Mouse (Mus musculus): Measurements from ENCODE around the gene Ccdc170. TPM values are rescaled to one million over a fixed set of nuclear protein-coding genes. Genes with fewer than 3 reads are reported as not detected.
"Not testable (repeated sequence)": the region's sequence is repeated elsewhere in the genome, so short reads cannot be mapped to it uniquely, and the experiment has no call there.

Gene Ccdc170
- polyA plus RNA-seq, 1 experiment from 2014 or later, result 0.05 TPM

DNA sequence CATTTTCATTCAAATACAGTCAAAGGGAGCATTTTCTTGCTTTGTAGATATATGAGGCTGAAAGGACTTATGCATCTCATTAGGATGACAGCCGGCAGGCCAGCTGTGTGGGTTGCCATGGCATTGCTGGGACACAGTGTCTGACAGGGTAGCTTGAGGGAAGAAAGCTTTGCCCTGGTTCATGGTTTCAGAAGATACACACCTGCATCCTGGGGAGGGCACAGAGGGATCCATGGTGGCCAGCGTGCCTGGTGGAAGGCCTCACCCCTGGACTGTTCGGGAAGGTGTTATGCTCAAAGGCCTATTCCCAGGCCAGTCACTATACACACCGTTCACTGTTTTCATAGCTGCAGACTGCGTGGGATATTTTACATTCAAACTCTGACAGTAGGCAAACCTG is 99.6 kb downstream of the Ccdc170 start:
- Histone ChIP-seq H3K4me3 (no peak overlapping the region), H3K9me3 (no peaks in the 10 kb centered on the region), H3K9ac (replicated peaks) (no peak overlapping the region), H3K27me3 (no peaks in the 10 kb centered on the region), H3K4me2 (replicated peaks) (no peak overlapping the region), H3K27ac (replicated peaks) (no peak overlapping the region), H3K36me3 (no peaks in the 10 kb centered on the region), H3K4me1 (0 out of 2 replicates have a peak, but pooled peaks cover 3% of the 10 kb centered on the region)
- ATAC-seq (ENCODE audit: low FRiP score, low read depth), result peak; percentile 86
- WGBS, result 82% methylated on average over 5 of the region's 5 CpGs

DNA sequence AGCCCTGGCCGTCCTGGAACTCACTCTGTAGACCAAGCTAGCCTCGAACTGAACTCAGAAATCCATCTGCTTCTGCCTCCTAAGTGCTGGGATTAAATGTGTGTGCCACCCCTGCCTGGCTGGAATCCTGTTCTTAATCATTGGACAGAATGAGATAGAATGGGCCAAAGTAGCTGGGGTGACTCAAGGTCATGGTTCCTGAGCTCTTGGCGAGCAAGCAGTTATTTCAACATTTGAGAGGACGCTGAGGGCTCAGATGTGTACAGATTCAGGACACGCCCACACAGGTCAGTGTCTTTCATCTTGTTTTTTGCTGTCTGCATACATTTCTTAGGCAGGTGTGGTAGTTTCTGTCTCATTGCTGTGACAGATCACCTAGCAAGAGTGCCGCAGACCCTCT is 104.4 kb downstream of the Ccdc170 start:
- no peaks in the 10 kb centered on the region for H3K36me3 ChIP-seq
- H3K27me3 ChIP-seq, result no peaks in the 10 kb centered on the region
- H3K9ac ChIP-seq (replicated peaks), result no peak overlapping the region
- 87% methylated on average over 6 of the region's 6 CpGs for WGBS
- no peak overlapping the region for H3K4me3 ChIP-seq
- H3K9me3 ChIP-seq, result no peaks in the 10 kb centered on the region
- H3K27ac ChIP-seq (replicated peaks), result no peak overlapping the region
- ATAC-seq (ENCODE audit: low FRiP score, low read depth), result no peak
- H3K4me2 ChIP-seq (replicated peaks), result no peak overlapping the region
- H3K4me1 ChIP-seq, result no peaks in the 10 kb centered on the region

DNA sequence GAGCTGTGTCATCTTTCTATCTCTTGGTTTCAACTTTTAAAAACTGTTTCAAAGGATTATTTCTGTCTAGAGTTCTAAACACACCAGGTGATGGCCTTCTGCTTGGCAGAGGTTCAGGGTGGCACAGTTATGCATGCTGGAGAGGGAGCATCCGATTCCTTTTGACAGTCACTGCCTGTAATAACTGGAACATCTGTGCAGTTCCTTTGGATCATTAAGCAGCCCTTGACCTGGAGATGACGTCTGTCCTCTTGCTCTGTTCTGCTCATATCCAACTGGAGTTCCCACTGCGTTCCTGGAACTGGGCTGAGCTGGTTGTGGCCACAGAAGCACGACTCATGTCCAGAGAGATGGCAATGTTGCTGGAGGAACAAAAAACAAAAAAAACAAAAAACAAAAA is 107.3 kb downstream of the Ccdc170 start:
- ATAC-seq (ENCODE audit: low FRiP score, low read depth), result no peak
- H3K4me3 ChIP-seq, result no peak overlapping the region
- 83% methylated on average over 4 of the region's 4 CpGs for WGBS
- no peaks in the 10 kb centered on the region for H3K36me3 ChIP-seq
- no peak overlapping the region for H3K4me2 ChIP-seq (replicated peaks)
- H3K27me3 ChIP-seq, result no peaks in the 10 kb centered on the region
- no peak overlapping the region for H3K9ac ChIP-seq (replicated peaks)
- no peaks in the 10 kb centered on the region for H3K4me1 ChIP-seq
- H3K27ac ChIP-seq (replicated peaks), result no peak overlapping the region
- H3K9me3 ChIP-seq, result no peaks in the 10 kb centered on the region

DNA sequence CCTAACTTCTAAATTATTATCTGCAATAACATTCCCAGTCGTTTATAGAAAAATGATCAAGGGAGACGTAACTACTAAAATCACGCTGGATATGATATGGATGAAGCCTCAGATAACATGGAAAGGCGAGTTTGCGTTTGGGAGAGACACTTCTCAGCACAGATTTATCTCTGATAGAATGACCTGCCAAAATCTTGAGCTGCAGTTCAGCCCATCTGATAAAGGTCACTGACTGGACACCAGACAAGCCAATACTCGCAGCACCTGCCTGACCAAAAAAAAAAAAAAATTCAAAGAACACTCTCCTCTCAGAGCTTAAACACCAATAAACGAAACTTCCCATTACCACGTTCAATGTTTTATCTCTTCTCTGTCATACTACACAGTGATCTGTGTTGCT is 108.7 kb downstream of the Ccdc170 start:
- no peaks in the 10 kb centered on the region for H3K36me3 ChIP-seq
- H3K4me1 ChIP-seq, result no peaks in the 10 kb centered on the region
- H3K27me3 ChIP-seq, result no peaks in the 10 kb centered on the region
- no peak overlapping the region for H3K4me3 ChIP-seq
- no peaks in the 10 kb centered on the region for H3K9me3 ChIP-seq
- no peak overlapping the region for H3K9ac ChIP-seq (replicated peaks)
- WGBS, result 89% methylated on average over 8 of the region's 8 CpGs
- no peak for ATAC-seq (ENCODE audit: low FRiP score, low read depth)
- H3K27ac ChIP-seq (replicated peaks), result no peak overlapping the region
- H3K4me2 ChIP-seq (replicated peaks), result no peak overlapping the region

DNA sequence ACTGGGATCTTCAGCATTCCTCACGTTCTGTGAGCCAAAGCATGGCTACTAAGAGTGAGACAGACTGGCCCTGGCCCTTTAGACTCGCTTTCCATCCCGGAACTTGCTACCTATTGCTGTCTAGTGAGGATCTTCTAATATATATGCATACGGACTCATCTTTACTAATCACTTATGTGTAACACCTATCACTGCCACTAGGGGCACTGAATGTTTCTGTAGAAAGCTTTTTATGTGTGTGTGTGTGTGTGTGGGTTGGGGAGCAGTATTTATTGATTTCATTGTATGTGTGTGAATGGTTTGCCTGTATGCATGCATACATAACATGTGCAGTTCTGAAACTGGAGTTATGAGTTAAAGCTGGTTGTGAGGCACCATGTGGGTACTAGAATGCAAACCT is 111.5 kb downstream of the Ccdc170 start:
- Histone ChIP-seq H3K27ac (replicated peaks) (no peak overlapping the region), H3K36me3 (no peaks in the 10 kb centered on the region), H3K27me3 (no peaks in the 10 kb centered on the region), H3K9me3 (no peaks in the 10 kb centered on the region), H3K4me2 (replicated peaks) (no peak overlapping the region), H3K4me3 (no peak overlapping the region), H3K9ac (replicated peaks) (no peak overlapping the region), H3K4me1 (no peaks in the 10 kb centered on the region)
- WGBS, result 66% methylated on average over 4 of the region's 4 CpGs
- ATAC-seq (ENCODE audit: low FRiP score, low read depth), result no peak

DNA sequence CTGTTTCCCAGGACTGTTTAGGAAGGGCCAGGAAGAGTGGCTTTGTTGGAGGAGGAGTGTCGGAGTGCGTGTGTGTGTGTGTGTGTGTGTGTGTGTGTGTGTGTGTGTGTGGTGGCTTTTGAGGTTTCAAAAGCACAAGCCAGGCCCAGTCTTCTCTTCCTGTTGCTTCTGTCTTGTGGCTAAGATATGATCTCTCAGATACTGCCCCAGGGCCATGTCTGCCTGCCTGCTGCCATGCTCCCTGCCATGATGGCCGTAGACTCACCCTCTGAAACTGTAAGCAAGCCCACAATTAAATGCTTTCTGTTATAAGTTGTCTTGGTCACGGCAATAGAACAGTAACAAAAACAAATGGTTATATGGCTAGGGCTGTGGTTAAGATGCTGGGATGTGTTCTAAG is 114.9 kb downstream of the Ccdc170 start:
- Histone ChIP-seq H3K4me2 (replicated peaks) (no peak overlapping the region), H3K4me3 (no peak overlapping the region), H3K9ac (replicated peaks) (no peak overlapping the region), H3K36me3 (no peaks in the 10 kb centered on the region), H3K27me3 (no peaks in the 10 kb centered on the region), H3K27ac (replicated peaks) (no peak overlapping the region), H3K9me3 (no peaks in the 10 kb centered on the region), H3K4me1 (no peaks in the 10 kb centered on the region)
- WGBS, result 88% methylated on average over 4 of the region's 4 CpGs
- ATAC-seq (ENCODE audit: low FRiP score, low read depth), result no peak

DNA sequence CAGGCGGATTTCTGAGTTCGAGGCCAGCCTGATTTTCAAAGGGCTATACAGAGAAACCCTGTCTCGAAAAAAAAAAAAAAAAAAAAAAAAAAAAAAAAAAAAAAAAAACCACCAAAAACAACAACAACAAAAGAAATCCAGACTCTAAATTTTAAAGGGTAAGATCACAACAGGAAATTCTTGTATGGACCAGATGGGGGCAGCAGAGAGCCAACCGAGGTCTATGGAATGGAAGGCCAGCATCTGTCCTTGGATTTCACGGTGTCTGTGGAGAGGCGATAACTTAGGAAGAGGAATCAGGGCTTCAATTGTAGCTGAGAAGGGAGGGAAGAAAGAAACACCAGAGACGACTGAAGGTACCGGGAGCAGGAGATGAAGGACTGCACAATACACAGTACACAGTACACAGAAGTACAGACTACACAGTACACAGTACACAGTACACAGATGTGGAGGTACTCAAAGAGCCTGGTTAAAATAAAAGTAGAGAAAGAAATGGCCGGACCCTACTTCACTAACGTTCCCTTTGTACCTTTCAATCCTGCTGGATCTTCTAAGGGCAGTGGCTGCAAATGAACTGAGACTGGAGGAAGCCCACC is 116.0 kb downstream of the Ccdc170 start:
- H3K9ac ChIP-seq (replicated peaks), result no peak overlapping the region
- H3K4me3 ChIP-seq, result no peak overlapping the region
- H3K4me2 ChIP-seq (replicated peaks), result no peak overlapping the region
- H3K9me3 ChIP-seq, result no peaks in the 10 kb centered on the region
- H3K4me1 ChIP-seq, result no peaks in the 10 kb centered on the region
- H3K27ac ChIP-seq (replicated peaks), result no peak overlapping the region
- no peak; the same call in 1 of the 2 replicates for ATAC-seq (ENCODE audit: low FRiP score, low read depth)
- no peaks in the 10 kb centered on the region for H3K36me3 ChIP-seq
- WGBS, result 69% methylated on average over 10 of the region's 10 CpGs
- H3K27me3 ChIP-seq, result no peaks in the 10 kb centered on the region

DNA sequence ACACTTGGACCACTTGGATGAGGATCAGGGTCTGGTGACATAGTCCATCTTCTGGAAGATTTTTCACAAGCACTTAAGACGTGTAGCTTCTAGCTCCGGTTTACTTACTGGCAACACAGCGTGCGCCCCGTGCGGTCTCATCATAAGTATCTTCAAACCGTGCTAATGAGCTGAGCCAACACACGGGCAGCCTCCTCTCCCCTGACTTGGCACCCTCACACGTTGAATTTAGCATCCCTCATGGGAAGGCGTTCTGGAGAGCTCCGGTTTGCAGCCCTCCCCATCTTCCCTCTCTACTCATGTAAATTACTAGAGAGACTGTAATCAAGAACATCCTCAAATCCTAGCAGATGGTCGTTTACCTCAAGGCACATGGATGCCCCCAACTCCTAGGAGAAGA is 116.6 kb downstream of the Ccdc170 start:
- Histone ChIP-seq H3K27ac (replicated peaks) (no peak overlapping the region), H3K4me3 (no peak overlapping the region), H3K9me3 (no peaks in the 10 kb centered on the region), H3K9ac (replicated peaks) (no peak overlapping the region), H3K4me2 (replicated peaks) (no peak overlapping the region), H3K4me1 (no peaks in the 10 kb centered on the region), H3K27me3 (no peaks in the 10 kb centered on the region), H3K36me3 (no peaks in the 10 kb centered on the region)
- ATAC-seq (ENCODE audit: low FRiP score, low read depth), result no peak
- 87% methylated on average over 12 of the region's 12 CpGs for WGBS

DNA sequence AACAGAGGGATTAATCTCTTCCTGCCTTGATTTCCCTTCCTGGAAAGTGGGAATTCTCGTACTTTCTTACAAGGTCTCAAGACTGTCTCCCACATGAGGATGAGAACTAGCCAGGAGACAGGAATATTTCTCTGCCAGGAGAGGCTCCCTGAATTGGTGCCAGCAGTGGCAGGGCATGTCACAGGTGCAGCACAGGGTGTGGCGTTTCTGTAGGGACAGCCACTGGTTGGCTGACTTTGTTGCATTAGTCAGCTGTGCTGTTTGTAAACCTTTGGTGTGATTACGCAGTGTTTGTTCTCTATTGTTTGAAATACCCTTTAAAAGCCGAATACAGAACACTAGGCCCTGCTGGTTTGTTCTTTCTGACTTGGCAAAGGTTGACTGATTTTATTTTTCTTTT is 117.3 kb downstream of the Ccdc170 start:
- Histone ChIP-seq H3K4me1 (no peaks in the 10 kb centered on the region), H3K4me3 (no peak overlapping the region), H3K9me3 (no peaks in the 10 kb centered on the region), H3K36me3 (no peaks in the 10 kb centered on the region), H3K9ac (replicated peaks) (no peak overlapping the region), H3K27ac (replicated peaks) (no peak overlapping the region), H3K27me3 (no peaks in the 10 kb centered on the region), H3K4me2 (replicated peaks) (no peak overlapping the region)
- 78% methylated on average over 4 of the region's 4 CpGs for WGBS
- ATAC-seq (ENCODE audit: low FRiP score, low read depth), result no peak

DNA sequence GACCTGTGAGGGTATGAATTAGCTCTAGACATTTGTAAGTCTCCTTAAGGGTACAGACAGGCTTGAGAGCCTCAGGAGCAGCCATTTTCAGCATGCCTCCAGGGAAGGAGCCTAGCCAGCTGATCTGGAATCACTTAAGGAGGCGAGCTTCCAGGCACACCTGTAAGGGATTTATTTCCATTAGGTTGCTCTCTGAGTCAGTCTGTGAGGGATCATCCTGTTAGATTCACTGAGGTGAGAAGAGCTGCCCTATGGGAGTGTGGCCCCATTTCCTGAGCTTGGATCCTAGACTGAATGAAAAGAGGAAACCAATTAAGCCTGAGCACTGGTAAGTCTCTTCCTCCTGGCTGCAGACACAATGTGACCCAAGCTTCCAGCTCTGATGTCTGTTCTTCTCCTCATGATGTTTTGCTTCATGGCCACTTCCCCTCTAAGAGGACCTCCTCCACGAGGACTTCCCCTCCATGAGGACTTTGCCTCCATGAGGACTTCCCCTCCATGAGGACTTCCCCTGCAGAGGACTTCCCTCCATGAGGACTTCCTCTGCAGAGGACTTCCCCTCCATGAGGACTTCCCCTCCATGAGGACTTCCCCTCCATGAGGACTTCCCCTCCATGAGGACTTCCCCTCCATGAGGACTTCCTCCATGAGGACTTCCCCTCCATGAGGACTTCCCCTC is 118.6 kb downstream of the Ccdc170 start:
- Histone ChIP-seq H3K4me3 (no peak overlapping the region), H3K27ac (replicated peaks) (no peak overlapping the region), H3K9me3 (no peaks in the 10 kb centered on the region), H3K36me3 (no peaks in the 10 kb centered on the region), H3K27me3 (no peaks in the 10 kb centered on the region), H3K4me1 (no peaks in the 10 kb centered on the region), H3K4me2 (replicated peaks) (no peak overlapping the region), H3K9ac (replicated peaks) (no peak overlapping the region)
- WGBS, result 60% methylated on average over 2 of the region's 2 CpGs
- no peak for ATAC-seq (ENCODE audit: low FRiP score, low read depth)

DNA sequence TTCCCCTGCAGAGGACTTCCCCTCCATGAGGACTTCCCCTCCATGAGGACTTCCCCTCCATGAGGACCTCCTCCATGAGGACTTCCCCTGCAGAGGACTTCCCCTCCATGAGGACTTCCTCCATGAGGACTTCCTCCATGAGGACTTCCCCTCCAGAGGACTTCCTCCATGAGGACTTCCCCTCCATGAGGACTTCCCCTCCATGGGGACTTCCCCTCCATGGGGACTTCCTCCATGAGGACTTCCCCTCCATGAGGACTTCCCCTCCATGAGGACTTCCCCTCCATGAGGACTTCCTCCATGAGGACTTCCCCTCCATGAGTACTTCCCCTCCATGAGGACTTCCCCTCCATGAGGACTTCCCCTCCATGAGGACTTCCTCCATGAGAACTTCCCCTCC is 119.3 kb downstream of the Ccdc170 start:
- not testable (repeated sequence) for H3K27ac ChIP-seq (replicated peaks); H3K27me3 ChIP-seq; H3K4me3 ChIP-seq; H3K4me1 ChIP-seq; H3K9ac ChIP-seq (replicated peaks); ATAC-seq (ENCODE audit: low FRiP score, low read depth); H3K4me2 ChIP-seq (replicated peaks); H3K36me3 ChIP-seq; H3K9me3 ChIP-seq

DNA sequence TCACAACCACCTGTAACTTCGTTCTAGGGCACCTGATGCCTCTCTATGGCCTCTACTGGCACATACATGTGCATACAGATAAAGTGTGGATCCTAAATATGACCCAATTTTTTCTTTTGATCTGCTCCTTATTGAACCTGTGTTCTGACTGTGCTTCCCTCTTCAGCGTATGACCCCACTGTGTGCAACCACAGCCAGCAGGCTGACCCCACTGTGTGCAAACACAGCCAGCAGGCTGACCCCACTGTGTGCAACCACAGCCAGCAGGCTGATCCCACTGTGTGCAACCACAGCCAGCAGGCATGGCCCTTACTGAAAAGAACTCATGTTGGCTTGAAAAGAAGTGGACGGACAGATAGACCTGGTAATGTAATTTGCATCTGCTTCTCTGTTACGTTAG is 120.2 kb downstream of the Ccdc170 start:
- H3K27ac ChIP-seq (replicated peaks), result no peak overlapping the region
- no peak overlapping the region for H3K4me3 ChIP-seq
- H3K9me3 ChIP-seq, result no peaks in the 10 kb centered on the region
- ATAC-seq (ENCODE audit: low FRiP score, low read depth), result no peak
- whole genome bisulfite sequencing, result 72% methylated on average over 4 of the region's 4 CpGs
- no peaks in the 10 kb centered on the region for H3K36me3 ChIP-seq
- no peaks in the 10 kb centered on the region for H3K27me3 ChIP-seq
- H3K4me2 ChIP-seq (replicated peaks), result no peak overlapping the region
- no peaks in the 10 kb centered on the region for H3K4me1 ChIP-seq
- no peak overlapping the region for H3K9ac ChIP-seq (replicated peaks)
